Mouse (Mus musculus): ENCODE measurements around the gene Net1. TPM values are rescaled to one million over a fixed set of nuclear protein-coding genes. Genes with fewer than 3 reads are reported as not detected.

Gene Net1
- total RNA-seq, 1 experiment, result 21.1 TPM

DNA sequence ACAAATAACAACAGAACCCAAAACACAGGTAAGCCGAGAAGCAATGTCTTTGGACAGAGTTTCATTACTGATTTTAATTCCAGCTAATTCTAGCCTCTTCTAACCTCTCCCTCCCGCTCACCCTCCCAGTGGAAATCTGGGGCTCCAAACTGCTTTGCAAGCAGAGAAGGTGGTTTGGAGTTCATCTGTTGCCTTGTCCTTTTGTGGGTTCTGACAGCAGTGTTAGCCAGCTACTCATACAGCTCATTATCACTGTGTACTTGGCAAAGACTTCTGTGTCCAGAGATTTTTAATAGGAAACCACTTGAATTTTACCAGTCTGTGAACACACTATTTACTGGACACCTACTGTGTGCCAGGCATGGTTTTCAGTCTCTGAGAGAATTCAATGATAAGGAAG is 27.2 kb upstream of the Net1 start, which contains the start of gene Ucn3:
Gene Ucn3, minus strand, starts transcription at position 101 of the 400 bp plus-strand sequence.
- no peak within 1 kb of the TSS for H3K27ac ChIP-seq (ENCODE audit: insufficient read depth, low read depth, low read length, poor library complexity, severe bottlenecking)
- no peaks in the 10 kb centered on the region for H3K36me3 ChIP-seq (ENCODE audit: control insufficient read depth, insufficient read depth, low read length, poor library complexity, severe bottlenecking)
- in situ Hi-C loops (cut with MboI; ENCODE audit: low sequenced_read_pairs in 2 of 2, unreplicated experiment in 2 of 2), result no loop called here
- no peak for DNase-seq (ENCODE audit: low read depth, low spot score)
- H3K4me3 ChIP-seq (ENCODE audit: insufficient read depth in 1 of 2, low read depth in 1 of 2, low read length in 2 of 2, poor library complexity in 1 of 2, severe bottlenecking in 1 of 2), result no peak within 1 kb of the TSS
- H3K4me1 ChIP-seq (ENCODE audit: control insufficient read depth in 2 of 2, insufficient read depth in 2 of 2, low read length in 2 of 2, poor library complexity in 1 of 2), result no peaks in the 10 kb centered on the region
- no peaks in the 10 kb centered on the region for H3K9me3 ChIP-seq (ENCODE audit: control insufficient read depth, insufficient read depth, low read depth, low read length)
- no peak within 1 kb of the TSS for H3K9ac ChIP-seq (ENCODE audit: insufficient read depth, low read depth, low read length, poor library complexity, severe bottlenecking)
- no peak for TF ChIP-seq HCFC1 (IDR thresholded peaks at IDR 0.05; ENCODE audit: borderline replicate concordance, insufficient read depth, low read length)
- no peak for TF ChIP-seq CHD2 (IDR thresholded peaks at IDR 0.05; ENCODE audit: low read depth, low read length)
- no peak for TF ChIP-seq MAFK (IDR thresholded peaks at IDR 0.05; ENCODE audit: insufficient read depth, low read depth, low read length)
- TF ChIP-seq ZNF384 (IDR thresholded peaks at IDR 0.05; ENCODE audit: low read depth, low read length), result no peak
- TF ChIP-seq ZC3H11A (IDR thresholded peaks at IDR 0.05; ENCODE audit: borderline replicate concordance, low read depth, low read length), result no peak

DNA sequence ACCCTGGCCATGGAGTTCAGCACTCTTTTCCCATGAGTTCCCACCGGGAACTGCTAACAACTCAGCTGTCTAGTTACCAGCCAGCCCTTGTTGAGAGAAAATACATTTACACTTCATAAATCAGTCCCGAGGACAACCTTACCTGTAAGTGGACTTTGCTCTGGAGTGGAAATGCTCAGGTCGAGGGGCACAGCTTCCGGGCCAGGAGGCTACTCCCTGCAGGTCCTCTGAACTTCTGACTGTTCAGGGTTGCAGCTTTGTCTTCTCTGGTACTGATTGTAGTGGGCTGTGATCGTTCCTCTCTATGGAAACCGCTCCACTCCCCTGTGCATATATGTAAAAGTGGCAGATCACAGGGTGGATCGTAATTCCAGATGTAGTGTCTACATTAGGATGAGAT is 26.7 kb upstream of the Net1 start:
- in situ Hi-C loops (cut with MboI; ENCODE audit: low sequenced_read_pairs in 2 of 2, unreplicated experiment in 2 of 2), result no loop called here
- Histone ChIP-seq H3K9me3 (ENCODE audit: control insufficient read depth, insufficient read depth, low read depth, low read length) (no peaks in the 10 kb centered on the region), H3K27ac (ENCODE audit: insufficient read depth, low read depth, low read length, poor library complexity, severe bottlenecking) (no peak overlapping the region), H3K9ac (ENCODE audit: insufficient read depth, low read depth, low read length, poor library complexity, severe bottlenecking) (no peak overlapping the region), H3K4me1 (ENCODE audit: control insufficient read depth in 2 of 2, insufficient read depth in 2 of 2, low read length in 2 of 2, poor library complexity in 1 of 2) (no peaks in the 10 kb centered on the region), H3K36me3 (ENCODE audit: control insufficient read depth, insufficient read depth, low read length, poor library complexity, severe bottlenecking) (no peaks in the 10 kb centered on the region), H3K4me3 (ENCODE audit: insufficient read depth in 1 of 2, low read depth in 1 of 2, low read length in 2 of 2, poor library complexity in 1 of 2, severe bottlenecking in 1 of 2) (no peak overlapping the region)
- no peak for DNase-seq (ENCODE audit: low read depth, low spot score)
- TF ChIP-seq MAFK (IDR thresholded peaks at IDR 0.05; ENCODE audit: insufficient read depth, low read depth, low read length) (no peak), ZC3H11A (IDR thresholded peaks at IDR 0.05; ENCODE audit: borderline replicate concordance, low read depth, low read length) (no peak), HCFC1 (IDR thresholded peaks at IDR 0.05; ENCODE audit: borderline replicate concordance, insufficient read depth, low read length) (no peak), ZNF384 (IDR thresholded peaks at IDR 0.05; ENCODE audit: low read depth, low read length) (no peak), CHD2 (IDR thresholded peaks at IDR 0.05; ENCODE audit: low read depth, low read length) (no peak)

DNA sequence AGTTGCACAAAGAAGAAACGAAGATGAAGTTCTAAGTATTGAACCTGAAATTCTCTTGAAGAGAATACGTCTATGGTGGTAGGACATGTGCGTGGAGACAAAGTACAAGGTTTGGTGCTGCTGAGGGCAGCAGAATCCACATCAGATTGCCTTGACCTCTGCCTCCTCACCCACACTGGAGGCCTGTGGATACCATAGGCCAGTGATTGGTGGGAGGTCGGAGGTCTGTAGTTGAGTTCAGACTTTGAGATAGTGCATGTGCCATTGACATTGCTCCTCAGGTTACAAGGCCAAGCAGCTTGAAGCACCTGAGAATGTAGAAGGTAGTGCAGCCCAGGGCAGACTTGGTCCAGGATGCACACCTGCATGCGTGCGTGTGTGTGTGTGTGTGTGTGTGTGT is 8.0 kb upstream of the Net1 start:
- Histone ChIP-seq H3K9ac (ENCODE audit: insufficient read depth, low read depth, low read length, poor library complexity, severe bottlenecking) (no peak overlapping the region), H3K27ac (ENCODE audit: insufficient read depth, low read depth, low read length, poor library complexity, severe bottlenecking) (no peak overlapping the region), H3K9me3 (ENCODE audit: control insufficient read depth, insufficient read depth, low read depth, low read length) (no peaks in the 10 kb centered on the region), H3K36me3 (ENCODE audit: control insufficient read depth, insufficient read depth, low read length, poor library complexity, severe bottlenecking) (no peaks in the 10 kb centered on the region), H3K4me3 (ENCODE audit: insufficient read depth in 1 of 2, low read depth in 1 of 2, low read length in 2 of 2, poor library complexity in 1 of 2, severe bottlenecking in 1 of 2) (no peak overlapping the region), H3K4me1 (ENCODE audit: control insufficient read depth in 2 of 2, insufficient read depth in 2 of 2, low read length in 2 of 2, poor library complexity in 1 of 2) (no peaks in the 10 kb centered on the region)
- TF ChIP-seq ZNF384 (IDR thresholded peaks at IDR 0.05; ENCODE audit: low read depth, low read length) (no peak), MAFK (IDR thresholded peaks at IDR 0.05; ENCODE audit: insufficient read depth, low read depth, low read length) (no peak), CHD2 (IDR thresholded peaks at IDR 0.05; ENCODE audit: low read depth, low read length) (no peak), ZC3H11A (IDR thresholded peaks at IDR 0.05; ENCODE audit: borderline replicate concordance, low read depth, low read length) (no peak), HCFC1 (IDR thresholded peaks at IDR 0.05; ENCODE audit: borderline replicate concordance, insufficient read depth, low read length) (no peak)
- in situ Hi-C loops (cut with MboI; ENCODE audit: low sequenced_read_pairs in 2 of 2, unreplicated experiment in 2 of 2), result no loop called here
- no peak for DNase-seq (ENCODE audit: low read depth, low spot score)

DNA sequence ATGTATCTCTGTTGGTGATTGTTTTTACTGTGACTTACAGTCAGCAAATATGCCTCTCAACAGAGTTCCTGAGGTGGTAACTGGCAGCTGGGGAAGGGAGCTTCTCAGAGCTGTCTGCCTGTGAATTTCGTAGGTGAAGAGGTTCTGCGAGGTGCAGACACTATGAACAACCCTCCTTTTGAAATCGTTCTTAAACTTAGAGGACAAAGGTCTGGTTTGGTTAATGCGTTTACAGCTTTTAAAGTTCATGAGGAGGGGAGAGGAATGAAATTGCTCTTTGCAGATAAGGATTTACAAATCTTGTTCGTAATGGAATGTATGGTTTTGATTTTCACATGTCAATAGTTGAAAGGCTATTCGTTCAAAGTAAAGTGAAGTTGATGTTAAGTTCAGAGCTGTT is 7.6 kb upstream of the Net1 start:
- no peaks in the 10 kb centered on the region for H3K9me3 ChIP-seq (ENCODE audit: control insufficient read depth, insufficient read depth, low read depth, low read length)
- DNase-seq (ENCODE audit: low read depth, low spot score), result no peak
- no peak overlapping the region for H3K4me3 ChIP-seq (ENCODE audit: insufficient read depth in 1 of 2, low read depth in 1 of 2, low read length in 2 of 2, poor library complexity in 1 of 2, severe bottlenecking in 1 of 2)
- H3K9ac ChIP-seq (ENCODE audit: insufficient read depth, low read depth, low read length, poor library complexity, severe bottlenecking), result no peak overlapping the region
- H3K4me1 ChIP-seq (ENCODE audit: control insufficient read depth in 2 of 2, insufficient read depth in 2 of 2, low read length in 2 of 2, poor library complexity in 1 of 2), result no peaks in the 10 kb centered on the region
- in situ Hi-C loops (cut with MboI; ENCODE audit: low sequenced_read_pairs in 2 of 2, unreplicated experiment in 2 of 2), result no loop called here
- no peak overlapping the region for H3K27ac ChIP-seq (ENCODE audit: insufficient read depth, low read depth, low read length, poor library complexity, severe bottlenecking)
- TF ChIP-seq ZNF384 (IDR thresholded peaks at IDR 0.05; ENCODE audit: low read depth, low read length) (no peak), MAFK (IDR thresholded peaks at IDR 0.05; ENCODE audit: insufficient read depth, low read depth, low read length) (no peak), HCFC1 (IDR thresholded peaks at IDR 0.05; ENCODE audit: borderline replicate concordance, insufficient read depth, low read length) (no peak), ZC3H11A (IDR thresholded peaks at IDR 0.05; ENCODE audit: borderline replicate concordance, low read depth, low read length) (no peak), CHD2 (IDR thresholded peaks at IDR 0.05; ENCODE audit: low read depth, low read length) (no peak)
- H3K36me3 ChIP-seq (ENCODE audit: control insufficient read depth, insufficient read depth, low read length, poor library complexity, severe bottlenecking), result no peaks in the 10 kb centered on the region

DNA sequence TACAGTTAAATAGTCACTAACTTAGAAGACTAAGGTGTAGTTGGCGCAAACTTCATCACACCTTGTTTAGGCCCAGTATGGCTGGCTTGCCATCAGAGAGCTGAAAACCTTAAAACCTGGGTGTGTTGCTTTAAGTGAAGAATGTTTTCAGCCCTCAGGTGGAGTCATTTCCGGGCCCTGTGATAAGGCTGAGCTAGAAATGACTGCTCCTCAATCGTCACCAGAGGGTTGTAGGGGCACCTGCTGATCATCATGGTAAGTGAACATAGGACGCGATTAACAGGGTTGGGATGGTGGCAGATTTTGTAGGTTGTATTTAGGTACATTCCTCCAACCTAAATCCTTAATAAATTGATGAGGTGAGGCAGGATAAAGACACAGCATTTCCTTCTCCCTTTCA is 6.5 kb upstream of the Net1 start:
- no peaks in the 10 kb centered on the region for H3K9me3 ChIP-seq (ENCODE audit: control insufficient read depth, insufficient read depth, low read depth, low read length)
- no peaks in the 10 kb centered on the region for H3K4me1 ChIP-seq (ENCODE audit: control insufficient read depth in 2 of 2, insufficient read depth in 2 of 2, low read length in 2 of 2, poor library complexity in 1 of 2)
- no peak overlapping the region for H3K9ac ChIP-seq (ENCODE audit: insufficient read depth, low read depth, low read length, poor library complexity, severe bottlenecking)
- TF ChIP-seq MAFK (IDR thresholded peaks at IDR 0.05; ENCODE audit: insufficient read depth, low read depth, low read length), result no peak
- TF ChIP-seq ZC3H11A (IDR thresholded peaks at IDR 0.05; ENCODE audit: borderline replicate concordance, low read depth, low read length), result no peak
- no peak for TF ChIP-seq CHD2 (IDR thresholded peaks at IDR 0.05; ENCODE audit: low read depth, low read length)
- TF ChIP-seq HCFC1 (IDR thresholded peaks at IDR 0.05; ENCODE audit: borderline replicate concordance, insufficient read depth, low read length), result no peak
- no peak for TF ChIP-seq ZNF384 (IDR thresholded peaks at IDR 0.05; ENCODE audit: low read depth, low read length)
- H3K36me3 ChIP-seq (ENCODE audit: control insufficient read depth, insufficient read depth, low read length, poor library complexity, severe bottlenecking), result no peaks in the 10 kb centered on the region
- in situ Hi-C loops (cut with MboI; ENCODE audit: low sequenced_read_pairs in 2 of 2, unreplicated experiment in 2 of 2), result no loop called here
- DNase-seq (ENCODE audit: low read depth, low spot score), result no peak
- no peak overlapping the region for H3K4me3 ChIP-seq (ENCODE audit: insufficient read depth in 1 of 2, low read depth in 1 of 2, low read length in 2 of 2, poor library complexity in 1 of 2, severe bottlenecking in 1 of 2)
- no peak overlapping the region for H3K27ac ChIP-seq (ENCODE audit: insufficient read depth, low read depth, low read length, poor library complexity, severe bottlenecking)
